Mouse (Mus musculus) right cerebral cortex, adult 2 months (tissue): ENCODE results near the gene Cryaa.

Experiments
- DNase-seq, 2 experiments: peaks; one replicate each; pipeline ENCODE4 v3.0.0; 2021 to 2022; ENCODE audit warnings: low spot score in 2 of 2

Cryaa gene

DNA sequence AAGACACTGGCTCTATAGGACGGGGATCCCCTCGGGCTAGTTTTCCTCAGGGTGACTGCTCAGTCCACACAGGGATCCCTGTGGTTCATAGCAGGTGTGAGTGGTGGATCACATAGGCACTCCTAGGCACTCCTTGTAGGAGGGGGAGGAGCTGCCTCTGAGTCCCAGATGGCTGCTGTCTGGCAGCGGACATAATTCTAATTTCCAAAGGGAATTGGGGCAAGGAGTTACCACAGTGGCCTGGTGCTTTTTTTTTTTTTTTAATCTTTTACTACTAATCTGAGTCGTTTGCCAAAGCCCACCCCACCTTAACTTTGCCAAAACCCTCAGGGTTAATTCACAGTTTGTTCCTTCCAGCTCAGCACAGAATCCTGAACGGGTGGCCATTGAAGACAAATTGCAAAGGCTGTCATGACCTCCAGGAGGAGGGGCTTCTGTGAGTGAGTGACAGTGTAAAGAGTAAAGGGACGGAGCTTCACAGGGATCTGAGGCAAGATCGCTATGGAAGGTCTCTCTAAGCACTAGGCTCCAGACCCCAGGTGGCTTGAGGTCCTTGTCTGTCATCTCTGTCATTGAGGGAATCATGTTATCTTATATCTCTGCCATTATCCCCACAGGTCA lies 31.6 kb downstream of the Cryaa start:
- DNase-seq: no peak

DNA sequence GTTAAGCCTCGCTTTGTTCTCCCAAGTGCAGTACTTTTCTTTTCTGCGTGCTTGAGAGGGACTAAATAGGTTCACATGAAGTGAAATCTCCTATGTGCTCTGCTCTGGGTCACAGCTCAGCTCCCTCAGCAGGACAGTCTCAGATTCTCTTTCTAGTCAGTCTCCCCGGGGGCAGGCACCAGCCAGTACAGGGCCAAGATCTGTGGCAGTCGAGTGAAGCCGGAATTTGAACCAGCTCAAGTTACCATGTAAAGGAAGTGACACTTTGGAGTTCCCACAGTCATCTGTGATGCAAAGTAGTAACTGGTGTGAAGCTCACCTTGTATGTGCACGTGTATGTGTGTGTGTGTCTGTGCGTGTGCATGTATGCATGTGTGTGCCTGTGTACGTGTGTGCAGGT lies 32.8 kb downstream of the Cryaa start:
- no peak for DNase-seq

DNA sequence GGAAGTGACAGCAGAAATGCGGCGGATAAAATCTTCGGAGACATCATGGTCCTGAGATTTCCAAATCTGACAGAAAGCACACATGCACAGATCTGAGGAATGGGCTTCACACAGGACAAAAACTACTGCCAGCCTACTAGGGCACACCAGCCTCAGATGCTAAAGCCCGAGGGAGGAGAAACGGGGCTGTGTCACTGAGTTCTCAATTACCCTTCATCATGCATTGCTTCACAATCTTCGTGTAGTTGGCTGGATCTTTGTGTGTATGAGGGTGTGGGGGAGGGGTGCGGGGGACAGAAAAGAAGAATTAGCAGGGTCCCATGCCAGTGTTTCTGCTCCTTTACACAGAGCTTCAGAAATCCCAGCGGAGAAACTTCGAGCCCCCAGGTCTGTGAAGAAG lies 36.1 kb downstream of the Cryaa start:
- DNase-seq: no peak

DNA sequence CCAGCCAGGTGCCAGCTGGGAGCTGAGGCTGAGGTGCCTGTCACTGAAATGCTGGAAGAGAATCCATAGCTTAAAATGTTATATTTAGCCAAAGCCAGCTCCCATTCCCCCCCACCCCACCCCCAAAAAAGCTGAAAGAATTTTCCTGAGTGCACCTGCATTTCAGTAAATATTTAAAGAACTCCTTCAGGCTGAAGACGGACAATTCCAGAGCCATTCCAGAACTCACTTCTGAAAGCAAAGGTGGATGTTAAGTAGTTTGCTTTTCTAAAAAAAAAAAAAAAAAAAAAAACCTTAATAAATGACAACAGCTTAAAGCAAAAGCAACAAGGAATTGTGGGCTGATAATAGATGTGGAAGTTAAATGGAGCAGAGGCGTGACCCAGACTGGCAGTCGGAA lies 36.5 kb downstream of the Cryaa start:
- DNase-seq: no peak

DNA sequence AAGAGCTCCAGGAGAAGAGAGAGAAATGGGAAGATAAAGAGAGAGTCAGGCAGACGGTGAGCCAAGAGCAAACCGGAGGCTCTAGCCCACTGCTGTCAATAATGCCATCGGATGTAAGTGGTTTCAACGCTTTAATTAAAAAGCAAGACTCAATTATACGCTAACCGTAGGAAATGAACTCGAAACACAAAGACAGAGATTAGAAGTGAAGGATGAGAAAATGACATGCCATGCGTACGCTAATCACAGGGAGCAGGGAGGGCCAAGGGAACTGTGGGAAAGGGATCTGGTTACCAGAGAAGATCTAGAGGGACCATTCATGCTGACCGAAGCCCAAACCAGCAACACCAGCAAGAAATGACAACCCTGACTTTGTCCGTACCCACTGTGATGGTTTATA lies 37.4 kb downstream of the Cryaa start:
- DNase-seq: no peak

DNA sequence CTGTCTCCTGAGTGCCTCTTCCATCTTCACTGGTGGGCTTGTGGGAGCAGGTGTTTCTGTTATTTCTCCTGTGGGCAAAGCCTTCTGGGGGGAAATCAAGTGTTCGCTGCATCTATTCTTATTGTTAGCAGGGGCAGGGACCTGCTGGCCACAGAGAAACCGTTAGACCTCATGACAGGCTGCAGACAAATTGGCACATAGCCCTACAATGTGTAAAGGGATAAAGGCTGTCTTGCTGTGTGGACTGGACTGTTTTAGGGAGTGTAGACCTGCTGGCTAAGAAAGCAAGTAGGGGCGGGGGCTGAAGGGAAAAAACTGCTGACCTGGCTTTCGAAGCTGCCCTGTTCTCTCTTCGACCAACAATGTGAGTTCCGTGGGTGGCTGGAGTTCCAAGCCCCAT lies 44.0 kb downstream of the Cryaa start:
- no peak for DNase-seq

DNA sequence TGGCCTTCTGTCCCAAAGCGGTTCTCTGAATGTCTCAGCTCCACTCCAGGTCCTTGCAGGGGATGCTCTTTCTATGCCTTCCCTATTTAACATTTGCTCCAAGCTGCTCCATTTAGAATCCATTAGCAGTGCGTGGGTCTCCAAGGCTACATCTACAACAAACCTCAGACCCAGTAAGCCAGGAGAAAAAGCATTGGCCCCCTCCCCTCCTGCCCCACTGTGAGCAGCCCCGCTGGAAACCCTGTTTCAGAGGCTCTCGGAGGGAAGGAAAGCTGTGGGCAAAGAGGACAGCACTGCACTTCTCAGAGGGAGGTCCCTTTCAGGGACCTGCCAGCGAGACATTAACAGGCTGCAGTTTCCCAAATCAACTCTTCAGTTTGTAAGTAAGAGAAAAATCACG lies 47.8 kb downstream of the Cryaa start:
- DNase-seq: no peak

DNA sequence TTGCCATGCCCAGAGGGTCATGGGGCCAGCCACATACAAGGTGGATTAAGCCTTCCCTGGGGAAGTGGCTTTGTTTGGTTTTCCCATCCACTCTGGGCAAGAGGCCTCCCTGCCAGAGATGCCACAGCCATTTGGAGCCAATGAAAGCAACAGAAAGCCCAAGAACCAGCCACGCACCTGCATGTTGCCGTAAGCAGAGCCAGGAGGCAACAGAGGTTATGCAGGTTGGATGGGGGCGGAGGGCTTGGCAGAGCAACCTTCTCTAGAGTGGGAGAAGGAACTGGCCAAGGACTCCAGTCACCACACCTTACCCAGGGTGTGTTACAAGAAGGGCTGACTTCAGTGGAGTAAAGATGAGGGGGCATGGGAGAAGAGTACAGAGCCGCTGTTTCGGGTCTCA lies 48.6 kb downstream of the Cryaa start:
- DNase-seq: no peak

DNA sequence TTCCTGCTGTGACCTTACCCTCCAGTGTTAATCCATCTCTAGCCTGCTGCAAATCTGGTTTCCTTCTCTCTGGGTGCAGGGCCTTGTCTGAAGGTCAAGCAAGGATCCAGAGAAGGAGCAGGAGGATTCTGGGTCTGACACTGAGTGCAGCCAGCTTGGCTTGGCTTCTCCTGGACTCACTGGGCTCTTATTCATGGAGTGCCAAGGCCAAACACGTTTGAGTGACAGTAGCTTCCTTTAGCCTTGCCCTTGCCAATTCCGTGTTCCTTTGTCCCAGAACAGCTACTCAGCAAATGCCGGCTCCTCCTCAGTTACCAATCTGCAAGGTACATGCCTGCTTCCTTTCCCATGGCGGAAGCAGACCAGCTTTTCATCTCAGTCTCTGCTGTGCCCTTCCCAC lies 49.6 kb downstream of the Cryaa start:
- peak in 1 of 2 experiments; percentile 17 for DNase-seq

DNA sequence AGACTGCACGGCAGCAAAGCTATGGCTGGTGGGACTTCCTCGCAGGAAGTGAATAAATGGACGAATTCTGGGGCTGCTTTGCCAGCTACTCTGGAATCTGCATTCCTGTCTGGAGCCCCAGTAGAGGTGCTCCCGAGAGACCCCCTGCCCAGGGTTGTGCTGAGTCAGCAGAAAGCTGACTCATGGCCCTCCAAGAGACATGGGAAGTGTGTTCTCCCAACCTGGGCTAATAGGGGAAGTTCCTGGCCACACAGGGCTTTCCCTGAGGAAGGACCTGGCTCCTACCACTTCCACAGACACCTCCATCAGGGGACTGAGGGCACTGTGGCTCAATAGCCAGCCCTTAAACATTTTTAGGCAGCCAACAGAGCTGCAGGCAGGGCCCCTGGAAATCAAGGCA lies 50.4 kb downstream of the Cryaa start:
- no peak for DNase-seq

DNA sequence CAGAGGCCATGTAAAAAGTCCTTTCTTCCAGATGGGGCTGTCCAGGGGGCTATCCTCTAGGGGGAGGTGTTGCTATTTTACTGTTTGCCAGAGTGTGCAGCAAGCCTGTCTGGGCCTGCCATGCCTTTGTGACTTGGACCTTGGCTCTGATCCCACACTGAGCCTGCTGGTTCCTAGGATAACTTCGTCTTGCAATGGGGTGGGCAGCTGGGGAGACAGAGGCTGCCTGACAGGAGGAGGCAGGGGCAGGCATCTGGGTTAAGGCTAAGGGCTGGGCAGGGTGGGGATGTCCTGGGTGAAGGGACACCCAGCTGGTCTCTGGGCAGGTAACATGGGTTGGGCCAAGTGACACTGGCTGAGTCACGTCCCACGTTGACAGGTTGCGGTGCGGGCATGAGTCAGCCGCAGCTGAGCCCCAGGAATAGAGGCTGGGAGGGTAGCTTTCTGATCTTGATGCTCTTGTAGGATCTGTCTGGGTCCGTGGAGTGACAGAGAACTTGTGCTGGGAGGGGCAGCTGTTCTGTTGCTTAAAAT lies 51.4 kb downstream of the Cryaa start:
- DNase-seq: peak in 1 of 2 experiments; percentile 12

DNA sequence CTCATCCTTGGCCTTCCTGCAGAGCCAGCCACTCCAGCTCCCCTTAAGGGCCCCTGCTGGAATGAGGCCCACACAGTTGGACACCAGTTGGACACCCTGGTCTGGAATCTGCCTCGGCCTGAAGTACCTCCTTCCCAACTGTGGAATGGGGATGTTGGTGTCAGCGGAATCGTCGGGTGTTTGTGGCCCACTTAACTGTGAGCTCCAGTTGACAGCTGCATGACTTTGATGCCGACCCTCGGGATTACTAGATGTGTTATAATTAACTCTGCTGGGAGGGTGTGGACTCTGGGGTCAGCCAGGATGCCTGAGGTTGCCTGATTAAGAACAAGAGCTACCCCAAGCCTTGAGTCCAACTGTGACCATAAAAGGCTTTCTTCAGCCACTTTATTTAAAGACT lies 53.4 kb downstream of the Cryaa start:
- DNase-seq: no peak
